Mouse (Mus musculus): ENCODE results near the gene Aco1.
"Not testable (repeated sequence)": the region's sequence is repeated elsewhere in the genome, so short reads cannot be mapped to it uniquely, and the experiment has no call there.

Gene Aco1

DNA sequence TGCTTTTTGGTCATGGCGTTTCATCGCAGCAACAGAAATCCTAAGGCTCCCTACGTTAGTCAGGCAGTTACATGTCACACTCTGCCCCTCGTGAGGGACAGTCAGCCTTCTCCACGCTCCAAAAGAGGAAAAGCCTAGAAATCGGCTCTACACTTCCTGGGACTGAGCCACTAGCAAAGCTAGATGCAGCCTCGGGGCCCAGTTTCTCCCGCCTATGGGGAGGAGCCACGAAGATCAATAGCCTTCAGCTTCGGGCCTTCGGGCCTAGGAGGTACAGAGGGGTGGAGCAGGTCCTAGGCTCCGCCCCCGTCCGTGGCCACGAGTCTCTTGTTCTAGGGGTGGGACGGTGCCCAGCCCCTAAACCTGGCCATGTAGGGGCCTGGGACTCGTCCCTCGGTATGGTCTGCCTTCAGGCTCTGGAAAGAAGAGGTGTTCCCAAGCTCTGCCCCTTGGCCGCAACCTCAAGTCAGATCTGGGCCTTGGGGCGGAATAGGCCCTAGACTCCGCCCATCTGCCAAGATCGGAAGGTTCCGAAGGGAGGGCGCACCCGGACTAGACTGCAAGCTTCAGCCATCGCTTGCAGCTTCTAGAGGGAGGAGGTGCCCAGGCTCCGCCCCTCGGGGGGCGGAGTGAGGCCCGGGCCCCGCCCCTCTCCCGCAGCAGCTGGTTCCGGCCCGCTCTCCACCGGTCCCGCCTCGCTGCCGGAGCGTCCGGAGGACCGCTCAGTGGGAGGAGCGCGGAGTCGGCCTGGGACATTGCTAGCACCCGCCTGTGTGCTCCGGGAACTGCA lies at the start of gene Aco1:
Gene Aco1, plus strand, starts transcription at position 339 of the 790 bp plus-strand sequence.
- peak; percentile 95 to 96 for DNase-seq

DNA sequence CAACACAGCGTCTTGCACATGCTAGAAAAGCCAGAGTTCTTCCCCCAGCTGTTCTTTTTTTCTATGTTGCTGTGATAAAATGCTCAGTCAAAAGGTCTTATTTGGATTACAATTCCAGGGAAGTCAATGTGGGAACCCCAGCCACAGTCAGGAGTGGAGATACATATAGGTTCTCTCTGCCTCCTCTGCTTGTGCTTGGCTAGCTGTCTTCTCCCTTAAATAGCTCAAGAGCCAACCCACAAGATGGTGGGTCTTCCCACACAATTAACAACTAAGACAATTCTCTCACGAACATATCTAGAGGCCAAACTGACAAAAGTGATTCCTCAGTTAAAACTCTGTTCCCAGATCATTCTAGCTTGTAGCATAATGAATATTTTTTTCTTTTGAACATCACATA lies 47.9 kb upstream of the Aco1 start:
- DNase-seq = no peak

DNA sequence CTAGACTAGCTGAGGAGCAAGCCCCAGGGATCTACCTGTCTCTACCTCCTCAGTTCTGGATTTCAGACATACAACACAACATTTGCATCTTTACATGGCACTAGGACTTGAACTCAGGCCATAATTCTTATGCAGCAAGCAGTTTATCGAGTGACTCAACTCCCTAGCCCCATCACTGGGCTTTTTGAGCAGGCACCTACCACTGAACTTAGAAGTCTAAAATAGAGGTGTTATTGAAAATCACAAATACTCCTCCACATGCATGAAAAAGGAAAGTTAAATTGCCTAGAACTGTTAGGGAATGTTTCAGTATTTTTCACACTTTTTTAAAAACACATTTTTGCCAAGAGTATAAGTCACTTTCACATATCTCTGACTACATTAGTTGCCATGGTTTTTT lies 39.9 kb upstream of the Aco1 start:
- no peak for DNase-seq

DNA sequence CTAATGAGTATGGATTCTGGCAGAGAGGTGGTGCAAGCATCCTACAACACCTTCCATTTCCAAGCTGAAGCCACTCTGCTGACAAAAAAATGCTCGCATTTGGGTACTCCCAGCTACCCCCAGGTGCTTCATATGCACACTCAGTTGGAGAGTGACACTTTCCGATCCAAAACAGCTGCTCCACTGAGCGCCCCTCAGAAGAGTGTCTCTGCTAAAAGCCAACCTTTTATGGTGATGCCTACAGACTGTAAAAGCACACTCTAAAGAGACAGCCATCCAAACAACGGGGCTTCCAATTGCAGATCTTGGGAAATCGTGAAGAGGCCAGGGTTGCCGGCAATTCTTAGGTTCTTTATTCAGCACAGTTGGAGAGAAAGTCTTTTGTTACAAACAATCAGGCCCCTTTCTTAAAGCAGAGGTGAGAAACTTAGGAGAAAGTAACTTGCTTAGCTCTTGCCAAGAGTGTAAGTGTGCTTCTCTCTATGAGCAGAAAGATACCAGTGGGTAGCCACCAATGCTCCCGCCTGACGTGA lies 36.8 kb upstream of the Aco1 start:
- no peak for DNase-seq

DNA sequence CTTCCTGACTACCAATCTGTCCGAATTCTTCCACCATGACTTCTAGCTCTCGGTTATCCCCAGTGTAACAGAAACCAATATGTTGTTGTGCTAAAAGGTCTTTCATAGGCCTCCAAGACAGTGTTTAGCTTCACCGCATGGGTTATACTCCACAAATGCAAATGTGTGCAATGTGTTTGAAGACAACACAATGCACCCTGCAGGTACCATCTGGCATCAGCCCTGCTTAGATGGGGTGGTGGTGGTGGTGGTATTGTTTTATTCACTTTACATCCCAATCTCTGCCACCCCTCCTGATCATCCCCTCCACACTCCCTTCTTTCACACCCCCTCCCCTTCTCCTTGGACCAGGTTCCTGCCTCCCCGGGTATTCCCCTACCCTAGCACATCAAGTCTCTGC lies 34.9 kb upstream of the Aco1 start:
- DNase-seq = peak in 1 of 2 experiments; percentile 12

DNA sequence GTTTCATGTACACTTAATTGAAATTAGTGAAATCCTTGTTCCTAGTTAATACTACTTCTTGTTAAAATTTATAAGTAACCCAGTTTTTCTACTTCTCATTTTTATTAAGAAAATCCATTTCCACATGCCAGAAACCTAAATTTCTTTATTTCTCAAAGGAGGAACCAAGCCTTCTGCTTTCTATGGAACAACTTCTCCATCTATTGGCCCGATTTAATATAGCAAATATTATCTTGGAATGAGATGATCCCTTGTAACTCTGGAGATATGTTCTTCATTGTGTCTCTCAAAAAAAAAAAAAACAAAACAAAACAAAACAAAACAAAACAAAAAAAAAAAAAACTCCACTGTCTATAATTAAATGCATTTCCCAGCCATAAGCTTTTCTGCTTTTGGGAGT lies 29.7 kb upstream of the Aco1 start:
- no peak for DNase-seq

DNA sequence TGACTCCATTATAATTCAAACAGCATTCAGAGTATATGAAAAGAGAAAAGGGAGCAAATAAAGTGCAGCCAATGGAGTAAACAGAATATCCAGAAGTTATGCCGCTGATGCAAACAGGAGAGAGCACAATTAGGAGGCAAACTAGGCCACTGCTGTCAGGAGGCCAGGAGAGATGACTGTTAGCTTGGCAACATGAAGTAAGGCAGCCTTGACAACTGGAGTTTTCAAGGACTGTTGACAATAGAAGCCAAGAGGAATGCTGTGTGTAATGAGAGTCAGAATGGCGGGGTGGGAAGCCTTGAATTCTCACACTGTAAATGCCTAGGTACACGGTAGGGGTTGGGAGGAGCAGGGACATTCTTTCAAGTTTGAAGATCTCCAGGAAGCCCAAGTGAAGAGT lies 21.7 kb upstream of the Aco1 start:
- DNase-seq = no peak

DNA sequence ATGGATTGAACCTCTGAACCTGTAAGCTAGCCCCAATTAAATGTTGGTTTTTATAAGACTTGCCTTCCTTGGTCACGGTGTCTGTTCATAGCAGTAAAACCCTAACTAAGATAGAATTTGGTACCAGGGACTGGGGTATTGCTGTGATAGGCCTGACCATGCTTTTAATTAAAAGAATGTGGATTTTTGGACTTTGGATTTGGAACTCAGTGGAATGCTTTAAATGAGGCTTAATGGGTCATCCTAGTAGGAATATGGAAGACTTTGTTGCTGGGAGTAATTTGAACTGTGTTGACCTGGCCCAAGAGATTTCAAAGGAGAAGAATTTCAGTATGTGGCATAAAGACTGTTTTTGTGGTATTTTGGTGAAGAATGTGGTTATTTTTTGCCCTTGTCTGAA lies 20.6 kb upstream of the Aco1 start:
- not testable (repeated sequence) for DNase-seq

DNA sequence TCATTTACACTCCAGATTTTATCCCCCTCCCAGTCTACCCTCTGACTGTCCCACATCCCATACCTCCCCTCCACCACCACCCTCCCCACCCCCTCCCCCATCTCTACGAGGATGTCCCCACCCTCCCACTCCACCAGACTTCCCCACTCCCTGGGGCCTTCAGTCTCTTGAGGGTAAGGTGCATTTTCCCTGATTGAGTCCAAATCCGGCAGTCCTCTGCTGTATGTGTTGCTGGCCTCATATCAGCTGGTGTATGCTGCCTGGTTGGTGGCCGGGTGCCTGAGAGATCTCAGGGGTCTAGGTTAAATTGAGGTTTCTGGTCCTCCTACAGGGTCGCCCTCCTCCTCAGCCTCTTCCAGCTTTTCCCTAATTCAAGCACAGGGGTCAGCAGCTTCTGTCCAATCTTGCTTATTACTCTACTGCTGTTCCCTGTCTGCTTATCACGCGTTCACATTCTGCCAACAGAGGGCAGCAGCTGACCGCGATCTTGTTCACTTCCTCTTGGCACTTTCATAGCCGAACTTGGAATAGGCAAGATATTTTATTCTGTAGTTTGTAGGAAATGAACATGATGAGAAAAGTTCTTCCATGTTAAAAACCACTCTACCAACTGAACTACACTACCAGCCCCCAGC lies 8.3 kb upstream of the Aco1 start:
- DNase-seq = peak; percentile 88 to 89

DNA sequence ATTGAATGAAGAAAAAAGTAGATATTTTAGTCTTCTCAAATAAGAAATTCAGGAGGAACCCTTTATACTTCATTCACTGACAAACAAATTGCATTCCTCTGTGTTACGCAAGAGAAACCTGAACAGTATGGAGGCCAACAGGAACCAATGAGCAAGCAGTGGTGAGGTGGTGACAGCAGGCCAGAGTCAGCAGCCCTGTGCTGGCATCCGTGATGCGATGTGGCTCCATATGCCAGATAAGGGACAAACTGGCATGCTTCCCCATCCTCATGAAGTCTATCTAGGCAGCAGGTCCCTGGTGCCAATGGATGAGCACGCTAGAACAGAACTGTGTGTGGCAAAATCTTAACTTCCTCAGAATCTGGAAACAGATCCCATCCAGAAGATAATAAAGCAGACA lies 6.4 kb upstream of the Aco1 start:
- peak; percentile 61 to 63 for DNase-seq

DNA sequence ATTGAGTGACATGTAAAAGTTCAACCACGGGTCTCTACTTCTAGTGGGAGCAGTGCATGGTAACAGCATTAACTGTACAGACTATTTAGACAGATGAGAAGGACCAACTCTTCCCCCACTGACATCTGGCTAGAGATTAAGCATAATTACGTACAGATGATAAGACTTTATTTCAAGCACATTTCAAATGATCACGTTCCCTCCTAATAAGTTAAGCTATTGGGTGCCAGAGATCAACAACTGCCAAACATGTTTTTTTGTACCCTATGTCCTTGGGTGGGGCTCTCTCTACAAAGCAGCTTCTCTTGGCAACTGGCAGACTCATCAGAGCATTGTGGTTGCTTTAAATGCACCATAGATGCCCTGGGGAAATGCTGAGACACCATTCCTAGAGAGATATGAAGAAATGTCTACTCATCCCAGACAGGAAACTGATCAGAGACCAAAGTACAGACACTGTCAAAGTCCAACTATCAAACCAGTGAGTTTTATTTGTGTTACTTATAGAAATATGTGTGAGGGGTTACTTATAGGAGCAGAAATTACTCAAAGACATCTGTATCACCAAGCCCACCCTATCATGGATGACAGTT lies 3.1 kb upstream of the Aco1 start:
- no peak for DNase-seq

DNA sequence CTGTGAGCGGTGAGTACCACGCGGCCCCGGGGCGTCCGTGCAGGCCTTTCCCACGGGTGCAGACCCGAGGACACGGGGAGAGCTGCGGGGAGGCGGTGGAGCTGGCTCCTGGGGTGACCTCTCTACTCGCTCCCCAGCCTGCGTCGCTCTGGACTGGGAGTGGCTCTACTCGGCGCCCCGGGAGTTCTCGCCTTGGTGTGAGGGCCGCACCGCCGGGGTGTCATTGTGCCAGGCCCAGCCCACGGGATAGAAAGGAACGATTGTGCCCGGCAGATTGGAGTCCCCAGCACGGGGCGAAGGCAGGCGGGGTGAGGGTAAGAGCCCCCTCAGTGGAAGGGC lies 621 bp downstream of the Aco1 start:
- DNase-seq = no peak

DNA sequence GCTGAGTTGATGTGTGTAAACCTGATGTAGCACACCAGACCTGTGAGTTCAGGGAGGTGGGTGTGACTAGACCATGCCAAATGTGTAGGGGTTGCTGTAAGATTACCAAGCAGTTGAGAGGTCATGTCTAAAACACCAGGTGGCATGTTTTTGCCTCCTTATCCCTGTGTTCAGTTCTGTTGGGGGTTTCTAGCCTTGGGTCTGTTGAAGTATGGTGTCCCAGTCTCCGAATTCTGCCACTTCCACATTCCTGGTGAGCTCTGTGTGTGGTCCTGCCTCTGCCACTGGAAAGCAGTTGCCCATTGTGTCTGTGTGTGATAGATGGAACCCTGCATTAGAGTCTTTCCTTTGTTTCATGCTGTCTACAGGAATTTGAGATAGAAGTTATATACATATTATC lies 1.7 kb downstream of the Aco1 start:
- DNase-seq = no peak

DNA sequence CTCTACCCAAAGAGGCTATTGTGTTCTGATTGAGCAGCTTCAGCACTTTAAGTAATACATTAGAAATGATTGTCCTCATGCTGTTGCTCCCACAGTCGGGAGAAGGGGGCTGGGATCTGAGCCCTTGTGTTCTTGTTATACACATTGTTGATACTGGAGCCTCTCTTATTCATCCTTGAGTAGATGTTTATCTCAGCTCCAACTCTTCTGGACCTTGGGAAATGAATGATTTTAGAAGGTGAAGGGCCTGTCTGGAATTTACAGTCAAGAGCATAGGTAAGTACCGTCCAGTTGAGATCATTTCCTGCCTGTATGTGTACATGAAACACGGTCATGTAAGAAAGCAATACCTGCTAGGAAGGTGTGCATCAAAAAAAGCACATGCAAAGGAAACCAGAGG lies 2.1 kb downstream of the Aco1 start:
- no peak for DNase-seq

DNA sequence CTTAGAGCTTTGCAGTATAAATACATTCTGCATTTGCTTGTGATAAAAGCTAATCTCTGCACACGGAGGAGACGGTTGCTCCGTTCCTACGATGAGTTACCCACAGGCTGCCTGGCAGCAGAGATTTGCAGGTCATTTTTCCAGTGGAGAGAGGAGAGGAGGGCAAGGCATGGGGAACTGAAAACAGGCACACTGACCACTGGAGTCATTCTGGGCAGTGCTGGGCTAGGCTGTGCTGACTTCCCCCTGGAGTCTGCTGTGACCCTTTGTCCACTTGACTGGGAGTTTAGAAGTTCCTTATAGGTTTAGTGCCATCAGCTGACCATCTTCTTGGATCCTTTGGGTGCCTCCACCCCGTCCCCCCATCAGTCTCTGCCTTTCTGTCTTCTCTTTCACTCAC lies 5.4 kb downstream of the Aco1 start:
- no peak for DNase-seq

DNA sequence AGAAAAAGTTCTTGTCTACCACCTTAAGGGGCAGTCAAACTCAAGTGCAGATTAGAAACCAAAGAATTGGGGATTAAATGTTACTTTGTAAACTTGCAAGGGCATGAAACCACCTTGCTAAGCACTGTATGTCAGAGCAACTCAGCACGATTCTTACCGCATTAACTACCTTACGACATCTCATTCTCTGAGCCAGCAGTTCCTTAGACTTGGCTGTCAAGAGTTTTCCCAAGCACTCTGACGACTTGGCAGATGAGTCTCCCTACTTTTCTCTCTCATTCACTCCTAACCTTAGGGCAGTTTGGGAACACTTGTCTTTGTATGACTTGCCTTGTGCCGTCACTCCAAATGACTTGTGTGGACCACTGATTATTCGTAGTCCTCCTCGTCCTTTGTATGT lies 7.2 kb downstream of the Aco1 start:
- no peak for DNase-seq

DNA sequence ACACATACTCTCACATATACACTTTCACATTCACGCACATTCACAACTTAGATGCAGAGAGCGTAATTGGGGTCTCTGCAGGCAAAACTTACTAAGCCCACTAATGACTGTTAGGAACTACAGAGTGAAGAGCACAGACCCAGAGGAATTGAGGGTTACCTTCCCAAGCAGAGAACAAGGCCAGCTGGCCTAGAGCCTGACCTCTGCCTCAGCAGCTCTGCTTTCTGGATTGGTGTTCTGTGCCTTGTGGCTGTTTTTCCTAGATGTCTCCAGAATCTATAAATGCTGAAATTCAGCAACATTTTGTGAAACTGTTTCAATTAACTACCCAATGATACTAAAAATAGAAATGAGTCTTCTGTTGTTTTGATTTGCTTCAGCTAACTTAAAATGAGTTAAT lies 9.9 kb downstream of the Aco1 start:
- DNase-seq = no peak

DNA sequence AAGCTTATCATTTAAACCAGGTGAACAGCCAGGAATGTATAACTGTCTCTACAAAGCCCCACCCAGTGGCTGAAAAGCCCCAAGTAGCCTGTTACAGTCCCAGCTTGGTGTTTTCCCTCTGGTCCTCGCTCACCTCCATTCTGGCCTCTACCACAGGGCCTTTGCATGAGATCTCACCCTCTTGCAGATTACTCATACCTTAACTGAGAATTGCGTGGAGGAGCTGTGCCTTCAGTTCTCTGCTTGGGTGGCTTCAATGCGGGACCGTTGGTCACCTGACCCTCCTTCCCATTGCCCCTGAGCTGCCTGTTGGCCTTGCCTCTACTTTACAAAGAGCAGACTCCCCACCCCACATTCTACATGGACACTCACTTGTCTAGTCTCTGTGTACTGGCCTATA lies 10.6 kb downstream of the Aco1 start:
- DNase-seq = no peak

DNA sequence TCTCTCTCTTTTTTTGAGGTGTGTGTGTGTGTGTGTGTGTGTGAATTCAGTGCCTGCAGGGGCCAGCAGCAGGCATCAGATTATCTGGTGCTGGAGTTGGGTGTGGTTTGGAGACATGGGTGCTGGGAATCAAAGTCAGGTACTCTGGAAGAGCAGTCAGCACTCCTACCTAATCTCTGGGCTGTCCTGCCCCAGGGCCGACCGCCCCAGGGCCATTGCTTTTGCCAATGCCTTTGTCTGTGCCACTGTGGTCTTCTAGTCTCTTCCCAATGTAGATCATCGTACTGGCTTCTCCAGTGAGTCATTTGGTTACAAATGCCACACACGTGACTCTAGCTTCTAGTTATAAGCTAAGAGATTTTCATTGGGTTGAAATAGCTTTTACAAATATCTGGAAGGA lies 11.9 kb downstream of the Aco1 start:
- no peak for DNase-seq

DNA sequence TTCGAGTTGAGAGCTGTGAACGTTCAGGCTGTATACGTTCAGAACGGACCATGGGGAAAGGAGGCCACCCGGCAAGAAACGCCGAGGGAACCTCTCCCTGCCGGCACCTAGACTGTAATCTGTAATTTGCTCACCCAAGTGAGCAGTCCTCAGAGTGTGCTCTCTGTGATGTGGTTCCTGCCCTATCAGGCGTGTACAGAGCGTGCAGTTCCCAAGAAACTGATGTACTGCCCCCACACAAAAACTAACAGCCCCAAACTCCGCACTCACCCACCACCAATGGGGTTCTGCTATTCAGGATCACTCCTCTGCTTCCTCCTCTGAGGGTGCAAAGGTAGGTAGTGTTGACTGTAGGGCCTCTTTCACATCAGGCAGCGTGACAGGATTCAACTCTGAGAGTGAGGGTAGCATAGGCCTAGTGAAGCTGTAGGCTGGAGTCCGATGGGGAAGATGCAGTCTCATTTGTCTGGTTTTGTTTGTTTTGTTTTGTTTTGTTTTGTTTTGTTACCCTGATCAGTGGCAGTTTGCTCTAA lies 12.7 kb downstream of the Aco1 start:
- DNase-seq = no peak

DNA sequence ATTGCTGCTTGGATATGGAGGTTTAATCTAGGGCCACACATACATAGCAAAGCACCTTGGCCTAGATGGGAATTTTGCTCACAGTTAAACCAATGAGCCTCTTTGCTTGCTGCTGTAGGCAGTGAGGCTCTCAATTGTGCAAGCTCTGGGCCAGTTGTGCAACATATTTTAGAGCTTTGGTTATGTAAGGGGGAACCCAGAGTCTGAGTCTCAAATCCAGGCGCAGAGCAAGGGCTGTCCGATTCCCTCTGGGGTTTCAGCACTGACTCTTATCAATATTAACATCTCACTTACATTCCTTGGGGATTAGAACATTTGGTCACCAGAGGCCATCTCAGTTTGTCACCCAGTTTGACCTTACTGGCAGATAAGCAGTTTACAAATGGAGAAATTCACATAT lies 13.3 kb downstream of the Aco1 start:
- no peak for DNase-seq

DNA sequence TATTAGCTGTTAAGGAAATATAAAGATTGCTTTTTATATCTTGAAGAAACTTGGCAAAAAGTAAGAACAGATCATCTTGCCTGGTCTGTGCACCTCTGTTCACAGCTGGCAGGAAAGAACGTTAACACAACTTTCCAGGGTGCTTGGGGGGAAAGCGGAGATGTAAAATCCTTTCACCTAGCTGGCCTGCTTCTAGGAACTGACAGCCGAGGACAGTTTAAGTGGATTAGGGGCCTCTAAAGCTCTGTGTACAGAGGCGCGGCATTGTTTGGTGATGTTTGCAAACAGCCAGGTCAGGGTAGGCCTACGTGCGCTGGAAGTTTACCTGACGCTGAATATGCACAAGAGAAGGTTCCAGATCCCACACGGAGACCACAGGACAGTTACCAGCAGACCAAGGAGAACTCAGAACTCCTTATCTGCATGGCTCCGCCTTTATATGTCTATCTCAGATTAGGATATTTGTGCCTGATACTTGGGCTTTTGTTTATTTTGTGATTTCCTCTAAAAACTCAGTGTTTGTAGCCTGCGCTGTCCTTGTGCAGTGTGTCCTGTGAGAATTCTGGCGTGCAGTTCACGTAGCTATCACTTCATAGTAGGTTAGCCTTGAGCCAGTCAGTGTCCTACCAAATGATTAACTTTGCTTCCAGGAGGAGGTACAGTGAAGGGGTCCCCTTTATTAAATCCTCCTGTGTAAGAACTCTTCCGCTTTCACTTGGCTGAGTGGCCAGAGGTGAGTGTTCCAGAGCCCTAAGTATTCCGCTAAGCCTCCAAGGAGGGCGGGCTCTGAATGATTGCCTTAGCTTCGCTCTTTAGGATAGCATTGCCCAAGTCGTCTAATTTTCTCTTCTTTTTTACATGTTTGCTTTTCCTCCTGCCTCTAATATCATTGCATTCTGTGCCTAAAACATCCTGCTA lies 14.0 kb downstream of the Aco1 start:
- no peak for DNase-seq

All from cerebellum, postnatal 10 days (tissue).